Mouse (Mus musculus) liver, adult 10 weeks (tissue): ENCODE measurements around the gene Sptbn1. TPM values are rescaled to one million over a fixed set of nuclear protein-coding genes. Genes with fewer than 3 reads are reported as not detected.

Source experiments
- polyA plus RNA-seq: library from polyadenylated mRNA; stranded (reverse); fragments of 350-450 nt; fragmentation: Illumina TruSeq; extraction: RNeasy Lipid Tissue Mini Kit (QIAGEN cat#74804); gene quantifications from one replicate; pipeline ENCODE4 v1.2.3, GENCODE M21; 2014; ENCODE audit warnings: low read depth, low replicate concordance

The Sptbn1 gene
- 40.1 TPM for polyA plus RNA-seq

GRCm38 (mm10) chr11:30267892-30268647, at the start of gene Sptbn1:
Gene Sptbn1, minus strand, starts transcription at chr11:30268175.

Other genes starting within 250 kb of the Sptbn1 start
- gene Eml6, start 242.1 kb downstream of the Sptbn1 start, polyA plus RNA-seq, result 0.56 TPM
- not detected for gene 4930505A04Rik, start 203.7 kb upstream of the Sptbn1 start, polyA plus RNA-seq